Mouse (Mus musculus) gastrocnemius, postnatal 36 days (tissue): ENCODE measurements at regions not wholly inside any gene's neighbourhood (a gene's known extent, or its start where the extent isn't known, plus 50 kb on each side); places are given as distances from the start of the nearest gene placed in this dataset.

Source experiments
- DNase-seq, 2 experiments: peaks; one replicate each; pipeline ENCODE4 v3.0.0; 2022
- intact Hi-C: fragments of 180-260 bp; cut with DNase I; formaldehyde crosslinking; loops from one replicate; pipeline ENCODE4 v1.15.1; 2025

- DNase-seq, result no peak
- intact Hi-C loops, result no loop called here
Measured at GRCm38 (mm10) chr16:87239105-87239504, 114.9 kb upstream of the N6amt1 start.

DNA sequence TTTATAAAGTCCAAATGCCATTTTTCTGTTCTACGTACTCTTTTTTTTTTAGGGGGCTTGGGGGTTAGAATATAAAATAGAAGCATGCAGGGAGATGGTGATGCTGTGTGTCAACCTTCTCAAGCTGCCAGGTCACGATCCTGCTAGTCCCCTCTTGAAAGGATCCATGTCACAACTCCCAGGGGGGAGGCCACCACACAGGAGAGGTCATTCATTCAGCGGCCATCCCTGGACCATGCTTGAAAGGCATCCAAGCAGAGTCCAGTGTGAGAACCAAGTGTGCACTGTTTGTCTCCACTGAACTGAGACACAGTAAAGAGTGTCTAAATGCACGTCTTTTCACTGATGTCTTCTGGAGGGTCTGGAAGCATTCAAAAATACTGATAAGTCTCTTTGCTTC is 119.8 kb upstream of the N6amt1 start:
- no peak for DNase-seq
- intact Hi-C loops, result no loop called here

DNA sequence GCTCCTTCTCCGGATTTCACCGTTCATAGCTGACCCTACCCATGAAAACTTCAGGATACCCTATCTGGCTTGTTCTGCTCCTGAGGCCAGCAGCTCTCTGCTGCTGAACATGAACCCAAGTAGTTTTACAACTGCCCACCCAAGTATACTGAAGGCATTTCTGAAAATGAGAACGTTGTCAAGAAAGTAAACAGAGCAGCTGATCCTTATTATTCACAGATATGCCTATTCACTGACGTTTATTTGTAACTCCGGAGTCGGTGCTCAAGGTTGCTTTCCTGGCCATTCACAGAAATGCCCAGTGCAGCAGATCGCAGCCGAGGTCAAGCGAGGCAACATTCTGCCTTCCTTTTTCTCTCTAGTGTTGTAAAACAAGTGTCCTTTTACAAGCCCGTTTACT is 128.4 kb upstream of the N6amt1 start:
- intact Hi-C loops, result no loop called here
- no peak for DNase-seq

DNA sequence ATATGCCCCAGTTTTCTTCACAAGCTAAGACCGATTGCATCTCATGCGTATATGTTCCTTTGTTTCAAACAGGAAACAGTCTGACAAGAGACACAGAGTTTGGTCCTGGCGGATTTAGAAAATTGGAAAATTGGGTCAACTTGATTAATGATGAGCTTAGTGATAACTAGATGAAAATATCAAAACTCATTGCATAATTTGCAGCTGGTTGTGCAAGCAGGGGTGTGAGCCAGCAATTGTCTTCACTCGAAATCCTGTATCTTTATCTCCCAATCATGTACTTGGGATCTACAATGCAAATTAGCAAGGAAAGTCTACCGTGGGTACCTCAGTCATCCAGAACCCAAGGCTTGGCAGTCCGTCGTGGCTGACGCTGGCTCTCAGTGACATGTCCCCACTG is 128.9 kb upstream of the N6amt1 start:
- intact Hi-C loops, result no loop called here
- no peak for DNase-seq

DNA sequence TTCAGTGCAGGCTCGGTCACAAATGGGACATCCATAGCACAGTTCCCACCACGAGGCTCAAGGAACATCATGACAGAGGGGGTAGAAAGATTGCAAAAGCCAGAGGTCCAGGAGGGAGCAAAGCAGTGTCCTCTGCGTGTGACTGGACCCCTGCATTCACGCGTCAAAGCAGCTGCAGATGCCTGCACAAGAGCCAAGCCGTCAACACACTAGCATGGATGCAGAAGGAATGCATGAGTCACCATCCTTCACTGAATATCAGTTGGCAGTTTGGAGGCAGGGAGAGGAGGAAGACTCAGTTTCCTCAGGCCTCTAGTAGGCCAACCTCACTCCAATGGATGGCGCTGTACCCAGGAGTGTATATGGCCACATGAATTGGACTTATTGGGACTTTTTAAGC is 130.0 kb upstream of the N6amt1 start:
- DNase-seq, result no peak
- intact Hi-C loops, result no loop called here

- DNase-seq, result no peak
- intact Hi-C loops, result no loop called here
Measured at GRCm38 (mm10) chr16:87220611-87221010, 133.4 kb upstream of the N6amt1 start.

DNA sequence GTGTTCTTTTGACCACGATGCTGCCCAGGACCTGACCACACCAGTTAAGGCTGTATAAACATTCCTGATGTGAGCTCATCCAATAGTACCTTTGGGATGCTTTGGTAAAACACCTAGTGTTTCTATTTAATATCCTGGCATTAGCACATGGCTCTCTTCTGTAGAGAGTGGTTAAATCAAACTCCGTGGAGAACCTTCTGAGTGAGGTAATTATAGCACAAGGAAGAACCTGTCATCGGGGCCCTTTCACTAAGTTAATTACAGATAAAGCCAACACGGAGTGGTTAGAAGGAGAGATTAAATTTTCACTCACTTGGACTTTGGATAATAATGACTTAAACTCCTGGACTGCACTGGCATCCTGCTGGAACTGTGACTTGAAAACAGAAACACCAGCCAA is 133.8 kb upstream of the N6amt1 start:
- no peak for DNase-seq

DNA sequence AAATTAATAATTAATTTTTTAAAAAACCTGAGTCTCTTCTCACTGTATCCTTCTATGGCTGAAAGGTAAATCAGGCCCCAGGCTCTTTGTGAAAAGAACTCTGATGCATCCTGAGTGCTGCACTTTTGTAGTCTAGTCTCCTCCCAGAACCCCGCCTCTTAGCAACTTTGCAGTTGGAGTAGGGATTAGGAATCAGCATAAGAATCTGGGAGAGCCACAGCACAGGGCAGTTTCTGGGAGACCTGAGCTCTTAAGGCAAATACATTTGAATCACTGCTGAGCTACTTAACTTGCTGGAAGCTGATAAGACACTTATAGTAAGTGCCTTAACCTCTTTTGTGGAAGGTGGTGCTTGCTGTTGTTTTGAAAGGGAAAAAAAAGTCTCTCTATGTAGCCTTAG is 146.1 kb upstream of the N6amt1 start:
- DNase-seq, result no peak
- intact Hi-C loops, result no loop called here

More for the DNA sequence above, 133.8 kb upstream of the N6amt1 start:
- intact Hi-C loops, result no loop called here

DNA sequence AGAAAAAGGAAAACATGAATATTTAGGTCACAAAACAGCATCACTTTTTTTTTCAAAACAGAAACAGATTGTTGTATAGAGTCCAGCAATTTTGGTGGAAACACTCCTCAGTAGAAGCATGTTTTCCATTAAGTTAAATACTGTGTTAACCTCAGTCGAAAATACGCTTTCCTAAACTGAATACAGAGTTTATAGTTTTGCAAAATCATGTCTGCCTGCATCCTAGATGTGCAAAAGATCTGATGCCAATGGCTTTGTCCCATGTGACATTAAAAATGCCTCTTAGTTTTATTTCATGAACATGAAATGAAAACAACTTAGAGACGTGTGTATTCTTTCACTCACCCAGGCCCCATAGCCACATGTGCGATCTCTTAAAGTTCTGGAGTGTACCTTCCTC is 163.5 kb upstream of the N6amt1 start:
- no peak for DNase-seq
- intact Hi-C loops, result no loop called here

DNA sequence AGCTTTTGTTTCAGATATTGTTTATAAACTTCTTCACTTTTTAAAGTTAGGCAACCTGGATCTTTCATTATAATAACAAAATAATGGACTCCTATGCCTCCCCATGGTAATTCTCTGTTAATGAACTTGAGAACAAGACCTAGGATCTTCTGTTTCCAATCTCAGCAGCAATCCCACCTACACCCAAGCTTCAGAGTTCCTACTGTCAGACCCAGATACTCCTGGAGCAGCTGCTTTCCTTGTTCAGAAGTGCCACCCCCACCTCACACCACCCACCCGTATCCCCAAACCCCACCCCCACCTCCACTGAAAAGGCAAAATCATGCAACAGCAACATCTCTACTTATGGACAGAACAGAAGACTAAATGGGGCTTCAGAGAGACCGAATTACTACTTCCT is 165.2 kb upstream of the N6amt1 start:
- no peak for DNase-seq
- intact Hi-C loops, result no loop called here

DNA sequence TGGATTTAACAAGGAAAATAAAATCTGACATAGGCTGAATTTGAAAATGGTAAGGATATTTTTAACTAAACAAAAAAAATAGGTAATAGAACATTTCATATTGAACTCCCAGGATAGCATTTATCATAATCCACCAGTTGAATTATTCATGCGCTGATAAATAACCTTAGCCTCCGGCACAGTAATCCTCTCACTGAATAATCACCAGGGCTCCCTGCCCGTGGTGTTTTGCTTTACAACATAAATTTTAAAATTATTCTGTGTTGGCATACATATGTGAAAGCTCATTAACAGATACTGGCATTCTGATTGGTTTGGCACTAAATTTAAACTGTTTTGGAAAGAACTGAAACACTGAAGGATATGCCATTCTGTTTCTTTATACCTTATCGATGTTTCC is 181.6 kb upstream of the N6amt1 start:
- DNase-seq, result no peak
- intact Hi-C loops, result no loop called here

DNA sequence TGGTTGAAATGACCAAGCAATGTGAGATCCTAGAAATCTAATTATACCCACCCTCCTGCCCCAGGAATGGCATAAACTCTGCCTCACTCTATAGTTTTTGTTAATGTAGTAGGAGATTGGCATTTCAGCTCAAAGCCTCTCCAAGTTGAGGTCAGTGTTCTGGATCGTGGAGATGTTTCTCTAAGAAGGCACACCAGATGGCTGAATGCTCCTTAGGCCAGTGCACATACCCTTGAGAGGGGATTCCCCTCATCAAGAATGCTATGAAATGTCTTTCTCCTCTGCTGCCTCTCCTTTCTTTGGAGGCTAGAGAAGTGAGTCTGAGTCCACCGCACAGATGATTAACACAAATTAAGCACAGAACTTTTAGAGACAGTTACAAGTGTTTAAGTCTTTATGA is 214.7 kb upstream of the N6amt1 start:
- DNase-seq, result no peak
- intact Hi-C loops, result no loop called here

DNA sequence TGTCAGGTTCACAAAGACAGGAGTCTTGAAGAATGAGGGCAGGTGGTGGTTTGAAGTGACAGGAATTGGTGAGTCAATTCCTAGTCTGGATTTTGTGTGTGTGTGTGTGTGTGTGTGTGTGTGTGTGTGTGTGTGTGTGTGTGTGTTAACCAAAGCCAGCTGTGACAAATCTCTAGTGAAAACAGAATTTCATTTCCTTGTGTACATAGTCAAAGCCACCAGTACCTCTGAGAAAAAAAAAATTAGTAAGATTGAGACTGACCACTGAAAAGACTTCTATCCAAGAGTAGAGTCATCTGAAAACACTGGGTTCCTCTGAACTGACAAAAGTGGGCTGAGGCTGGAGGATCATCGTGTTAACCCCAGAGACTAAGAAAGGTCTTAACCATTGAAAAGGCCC is 217.5 kb upstream of the N6amt1 start:
- no peak for DNase-seq
- intact Hi-C loops, result no loop called here

DNA sequence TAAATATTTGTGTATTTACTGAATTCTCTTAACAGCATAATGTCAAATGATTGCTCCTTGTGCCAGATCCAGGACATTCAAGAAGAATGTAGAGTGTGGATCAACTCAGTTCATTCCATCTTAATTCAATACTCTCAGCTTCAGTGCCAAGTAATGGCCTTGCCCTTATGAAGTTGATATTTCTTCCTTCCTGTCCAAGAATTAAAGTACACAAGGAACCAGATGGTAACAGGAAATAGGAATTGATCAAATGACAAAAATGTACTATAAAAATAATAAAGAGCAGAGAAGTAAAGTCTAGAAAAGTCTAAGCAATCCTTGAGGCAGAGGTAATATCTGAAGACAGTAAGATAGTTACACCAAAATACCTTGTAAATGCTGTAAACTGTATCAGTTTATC is 219.5 kb upstream of the N6amt1 start:
- no peak for DNase-seq
- intact Hi-C loops, result no loop called here

GRCm38 (mm10) chr16:87133874-87134273 is 220.1 kb upstream of the N6amt1 start:
- intact Hi-C loops, result no loop called here
- no peak for DNase-seq

- no peak for DNase-seq
- intact Hi-C loops, result no loop called here
Measured at GRCm38 (mm10) chr16:87132082-87132481, 221.9 kb upstream of the N6amt1 start.

DNA sequence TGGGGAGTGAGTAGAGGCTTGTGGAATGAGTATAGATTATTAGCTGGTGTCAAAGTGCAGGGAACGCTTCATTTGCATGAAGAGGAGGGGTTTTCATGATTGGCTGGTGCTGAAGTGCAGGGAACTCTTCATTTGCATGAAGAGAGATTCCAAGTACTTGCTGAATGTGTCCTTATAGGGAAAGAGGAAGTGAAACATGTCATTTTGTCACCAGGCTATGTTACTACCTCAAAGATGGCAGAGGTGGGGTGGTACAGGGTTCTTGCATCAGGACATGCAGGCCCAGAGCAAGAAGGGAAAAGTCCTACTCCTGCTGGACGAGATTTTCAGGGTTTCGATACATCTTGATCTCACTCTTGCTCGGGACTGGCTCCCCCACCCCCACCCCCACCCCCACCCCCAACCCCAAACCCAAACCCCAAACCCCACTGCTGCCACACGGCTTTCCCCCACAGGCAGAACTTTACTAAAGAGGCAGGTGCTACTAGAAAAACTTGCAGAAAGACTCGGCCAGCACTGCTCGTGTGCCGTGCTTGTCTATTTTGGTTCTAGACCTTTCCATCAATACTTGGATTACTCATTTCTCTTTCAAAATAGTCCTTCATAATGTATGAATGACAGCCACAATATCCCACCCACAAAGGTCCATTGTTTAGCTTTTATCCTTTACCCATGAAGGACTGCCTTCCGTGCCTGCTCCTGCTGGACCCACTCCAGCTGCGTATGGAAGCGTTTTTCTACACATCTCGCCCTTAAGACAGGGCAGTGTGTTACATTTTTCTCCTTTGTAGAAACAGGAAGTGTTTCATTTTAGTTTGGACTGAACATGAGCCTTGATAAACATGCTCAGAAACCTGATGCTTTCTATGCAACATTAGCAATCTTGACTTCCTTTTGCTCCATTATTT is 223.0 kb upstream of the N6amt1 start:
- intact Hi-C loops, result no loop called here
- DNase-seq, result no peak

DNA sequence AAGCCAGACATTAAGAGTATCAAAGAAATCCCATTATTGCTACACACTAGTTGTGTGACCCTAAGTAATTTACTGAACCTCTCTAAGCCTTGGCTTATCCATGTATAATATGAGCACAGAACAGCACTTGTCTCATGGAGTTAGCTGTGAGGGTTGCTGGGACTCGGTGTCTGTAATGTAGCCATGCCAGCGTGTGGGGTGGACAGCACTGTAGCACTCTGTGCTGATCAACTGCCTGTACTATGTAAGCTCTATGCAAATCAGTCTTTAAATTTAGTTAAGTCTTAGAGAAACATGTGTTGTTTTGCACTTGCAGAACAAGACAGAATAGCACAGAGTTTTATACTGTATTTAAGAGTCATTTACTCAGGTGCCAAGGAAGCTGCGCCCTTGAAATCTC is 225.0 kb upstream of the N6amt1 start:
- no peak for DNase-seq
- intact Hi-C loops, result no loop called here

DNA sequence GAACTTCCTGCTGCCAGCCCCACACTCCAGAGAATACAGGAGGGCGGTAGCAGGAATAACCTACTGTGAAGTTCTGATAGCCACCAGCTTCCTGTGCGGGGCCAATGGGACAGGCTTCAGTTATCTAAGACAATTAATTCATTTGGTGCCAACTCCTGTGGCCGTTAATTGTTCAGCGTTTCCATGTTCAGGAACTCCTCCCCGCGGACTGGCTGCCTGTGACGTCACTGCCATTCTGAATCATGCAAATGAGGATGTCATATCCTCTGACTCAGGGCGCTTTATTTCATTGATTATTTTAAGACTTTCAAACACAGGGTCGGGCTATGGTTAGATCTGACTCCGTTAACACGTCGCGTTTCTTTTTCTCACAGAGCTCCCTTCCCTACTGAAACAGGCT is 225.8 kb upstream of the N6amt1 start:
- intact Hi-C loops, result no loop called here
- no peak for DNase-seq

GRCm38 (mm10) chr16:87124519-87124918 is 229.5 kb upstream of the N6amt1 start:
- no peak for DNase-seq
- intact Hi-C loops, result no loop called here

- intact Hi-C loops, result no loop called here
- no peak for DNase-seq
Measured at GRCm38 (mm10) chr16:87103599-87103998, 250.4 kb upstream of the N6amt1 start.

GRCm38 (mm10) chr16:87102057-87102456 is 251.9 kb upstream of the N6amt1 start:
- DNase-seq, result no peak
- intact Hi-C loops, result no loop called here

- intact Hi-C loops, result no loop called here
- DNase-seq, result peak; percentile 33 to 37
Measured at GRCm38 (mm10) chr16:87092011-87092410, 262.0 kb upstream of the N6amt1 start.
